ENCODE assay signal across 9 mouse cellular contexts in genomic region chr11:54987974-54988373, GRCm38 (mm10). TPM values are rescaled to one million over a fixed set of nuclear protein-coding genes. Genes with fewer than 3 reads are reported as not detected.
DNase-seq lines count a peak whose midpoint lies in the region; ATAC-seq and TF ChIP-seq lines count a peak whose summit lies in the region.
"Had no signal": no experiment of that assay in that cellular context is flagged by ENCODE, and none has a peak within 500 bp of the region (broad histone marks: within the 10 kb centered on the region; RNA-seq: fewer than 3 reads in every experiment).

No protein-coding gene starts in this region.

- no peak overlapping the region for H3K4me3 ChIP-seq in kidney, adult 2 months (ENCODE audit: insufficient read depth, low read depth, low read length)
- H3K4me3 ChIP-seq: lung, embryonic 15.5 days had no signal

- ATAC-seq in megakaryocyte-erythroid progenitor cell, adult 5-6 weeks (replicated peaks; ENCODE audit: low FRiP score, low TSS enrichment, poor library complexity, severe bottlenecking): no peak

- no peaks in the 10 kb centered on the region for H3K27me3 ChIP-seq in kidney, adult 2 months (replicated peaks; ENCODE audit: control insufficient read depth, insufficient read depth, low read length)
- H3K27me3 ChIP-seq in splenic B cell, adult 2 months (ENCODE audit: control insufficient read depth, insufficient read depth, low read length, poor library complexity, severe bottlenecking): no peaks in the 10 kb centered on the region
- H3K27me3 ChIP-seq: lung, embryonic 15.5 days had no signal

- no peaks in the 10 kb centered on the region; the same call in 1 of the 2 replicates for H3K36me3 ChIP-seq in kidney, adult 2 months (ENCODE audit: control insufficient read depth, insufficient read depth, low read length)
- H3K36me3 ChIP-seq in splenic B cell, adult 2 months (ENCODE audit: control insufficient read depth, insufficient read depth, low read length, poor library complexity, severe bottlenecking): peaks cover 10% of the 10 kb centered on the region

- H3K27ac ChIP-seq in kidney, adult 2 months (ENCODE audit: insufficient read depth, low read depth, low read length): no peak overlapping the region
- H3K27ac ChIP-seq: lung, embryonic 15.5 days had no signal

- TF ChIP-seq CTCF in kidney, adult 2 months (conservative IDR thresholded peaks at IDR 0.05; ENCODE audit: insufficient read depth, insufficient read length, low read depth, low read length): peak; percentile 71

- peak; percentile 44 for DNase-seq in adrenal gland, postnatal 10 days
- no peak for DNase-seq in adrenal gland, adult 8-10 months
- peak; percentile 32 for DNase-seq in kidney, adult 2 months
- no peak for DNase-seq in kidney, adult 11 months
- peak; percentile 47 to 58 for DNase-seq in CD8-positive naive resting alpha-beta T cell, adult 2 months (ENCODE audit: low read depth in 2 of 2, low spot score in 2 of 2)
- peak; percentile 43 for DNase-seq in forelimb bud, embryonic 11.5 days (ENCODE audit: low read depth, low spot score)
- DNase-seq in splenic B cell, adult 2 months (ENCODE audit: low read depth, low spot score): peak; percentile 77

- TF ChIP-seq POLR2A in kidney, adult 2 months (IDR thresholded peaks at IDR 0.05; ENCODE audit: low read depth, low read length): no peak

- no peaks in the 10 kb centered on the region for H3K4me1 ChIP-seq in kidney, adult 2 months (ENCODE audit: control insufficient read depth, insufficient read depth, low read length)
- H3K4me1 ChIP-seq: lung, embryonic 15.5 days had no signal

- 94% methylated on average over 1 of the region's 1 CpGs for whole genome bisulfite sequencing in kidney, adult 2 months

RNA-seq across cellular contexts. Expression of gene Tnip1, which starts 25.3 kb away (rescaled TPM):
- total RNA-seq in adrenal gland, postnatal 10 days (2021): 10 to 100 TPM; 53.2 to 64.1 TPM
- total RNA-seq in adrenal gland, adult 8-10 months (2022): 100 to 1,000 TPM in 2 of 4 experiments, 10 to 100 TPM in 2; 94.2 to 126 (median 103) TPM
- 19.1 and 20.6 TPM in 2 replicates for polyA plus RNA-seq in kidney, adult 2 months (2012; rRNA removed)
- total RNA-seq in megakaryocyte-erythroid progenitor cell, adult 5-6 weeks (2014; fragmentation: Nextera tagmentation): 16.7 and 17.8 TPM in 2 replicates
- 12.5 and 12.8 TPM in 2 replicates for total RNA-seq in megakaryocyte-erythroid progenitor cell, adult 5-6 weeks (2017)

RNA-seq across cellular contexts. Expression of gene Anxa6, which starts 45.3 kb away (rescaled TPM):
- 100 to 1,000 TPM; 181 to 222 TPM for total RNA-seq in adrenal gland, postnatal 10 days (2021)
- 100 to 1,000 TPM; 121 to 184 (median 133) TPM for total RNA-seq in adrenal gland, adult 8-10 months (2022)
- 76.5 and 87.9 TPM in 2 replicates for polyA plus RNA-seq in kidney, adult 2 months (2012; rRNA removed)
- total RNA-seq in megakaryocyte-erythroid progenitor cell, adult 5-6 weeks (2014; fragmentation: Nextera tagmentation): 18.3 and 28.5 TPM in 2 replicates
- 25.3 and 26.7 TPM in 2 replicates for total RNA-seq in megakaryocyte-erythroid progenitor cell, adult 5-6 weeks (2017)

Comparison
In these comparisons a context has a peak if more than half of its experiments do, and no peak if none do; other contexts are left out.
1. DNase-seq: peak in adrenal gland, postnatal 10 days (single experiment), kidney, adult 2 months (single experiment), CD8-positive naive resting alpha-beta T cell, adult 2 months (2 of 2), forelimb bud, embryonic 11.5 days (single experiment) and splenic B cell, adult 2 months (single experiment); none in adrenal gland, adult 8-10 months (single experiment) and kidney, adult 11 months (single experiment).
2. RNA of gene Anxa6, which starts 45.3 kb away (total RNA-seq): 181 to 222 TPM in adrenal gland, postnatal 10 days and 121 to 184 TPM in adrenal gland, adult 8-10 months; 18.3 to 28.5 TPM in megakaryocyte-erythroid progenitor cell, adult 5-6 weeks; every median in the first group is over 4 times any median in the second.